Mouse (Mus musculus) macrophage (primary cell): ENCODE data around the gene Nup210l. TPM values are rescaled to one million over a fixed set of nuclear protein-coding genes. Genes with fewer than 3 reads are reported as not detected.

Experiments
- H3K27ac ChIP-seq: fragments of 350-480 bp; formaldehyde crosslinking; 2 replicates; pipeline ENCODE4 v1.9.0; 2021
- H3K36me3 ChIP-seq: fragments of 350-480 bp; formaldehyde crosslinking; 2 replicates; pipeline ENCODE4 v1.9.0; 2021; ENCODE audit errors: inconsistent target
- H3K4me3 ChIP-seq: fragments of 350-480 bp; formaldehyde crosslinking; 2 replicates; pipeline ENCODE4 v1.9.0; 2021; ENCODE audit errors: inconsistent target
- H3K79me2 ChIP-seq: fragments of 350-480 bp; formaldehyde crosslinking; 2 replicates; pipeline ENCODE4 v1.9.0; 2021; ENCODE audit errors: inconsistent target
- WGBS: methylation state at CpG from one replicate; pipeline ENCODE4 v1.1.7; 2026; ENCODE audit warnings: inconsistent platforms; ENCODE audit not compliant: missing documents; 5-methylcytosine and 5-hydroxymethylcytosine counted together
- polyA plus RNA-seq: library from polyadenylated mRNA; stranded (reverse); fragments of 250-400 nt; gene quantifications from 3 replicates; pipeline ENCODE4 v1.2.4, GENCODE M21; 2018; ENCODE audit warnings: inconsistent platforms

Gene Nup210l
- polyA plus RNA-seq, 1 experiment from 2014 or later, result not detected

- Histone ChIP-seq H3K4me3 (peak overlapping the region; percentile 83; the same call in 1 of the 2 replicates), H3K36me3 (peaks cover 40% of the 10 kb centered on the region; the same call in 1 of the 2 replicates), H3K79me2 (peaks cover 31% of the 10 kb centered on the region), H3K27ac (no peak overlapping the region)
- 49% methylated on average over 13 of the region's 13 CpGs for WGBS
Observed at GRCm38 (mm10) chr3:90211475-90212398, 107.8 kb downstream of the Nup210l start.

DNA sequence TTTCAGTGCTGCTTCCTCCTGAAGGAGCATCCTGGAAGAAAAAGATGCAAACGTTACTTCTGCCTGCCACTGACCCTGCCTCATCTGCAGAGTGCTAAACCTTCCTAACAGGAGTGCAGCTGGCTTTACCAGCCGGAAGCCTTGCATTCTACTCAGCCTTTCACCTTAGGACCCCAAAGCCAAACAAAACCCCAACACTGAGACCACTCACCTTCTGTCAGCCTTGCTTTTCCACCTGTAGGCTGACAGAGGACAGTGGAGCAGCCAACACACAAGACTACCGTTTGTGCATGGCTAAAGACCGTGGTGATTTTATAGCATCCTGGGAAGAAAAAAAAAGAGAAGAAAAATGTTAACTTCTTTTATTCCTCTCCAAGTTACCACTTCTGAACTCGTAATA, 108.8 kb downstream of the Nup210l start:
- Histone ChIP-seq H3K79me2 (peaks cover 31% of the 10 kb centered on the region), H3K27ac (peak overlapping the region; percentile 79), H3K4me3 (peak overlapping the region; percentile 83)

GRCm38 (mm10) chr3:90213377-90213866, 109.5 kb downstream of the Nup210l start, which contains the start of the genes Rps27 and Rab13:
TSS of gene Rps27 (minus strand) at chr3:90213651.
TSS of gene Rab13 (plus strand) at chr3:90213695.
- 2% methylated on average over 42 of the region's 42 CpGs for WGBS
- peak within 1 kb of the TSS; percentile 79 for H3K27ac ChIP-seq
- peaks cover 31% of the 10 kb centered on the region for H3K79me2 ChIP-seq
- H3K4me3 ChIP-seq, result peak within 1 kb of the TSS; percentile 83
- H3K36me3 ChIP-seq, result peaks cover 37% of the 10 kb centered on the region; the same call in 1 of the 2 replicates

More for the DNA sequence above, 108.8 kb downstream of the Nup210l start:
- 12% methylated on average over 5 of the region's 5 CpGs for WGBS
- H3K36me3 ChIP-seq, result peaks cover 40% of the 10 kb centered on the region; the same call in 1 of the 2 replicates

DNA sequence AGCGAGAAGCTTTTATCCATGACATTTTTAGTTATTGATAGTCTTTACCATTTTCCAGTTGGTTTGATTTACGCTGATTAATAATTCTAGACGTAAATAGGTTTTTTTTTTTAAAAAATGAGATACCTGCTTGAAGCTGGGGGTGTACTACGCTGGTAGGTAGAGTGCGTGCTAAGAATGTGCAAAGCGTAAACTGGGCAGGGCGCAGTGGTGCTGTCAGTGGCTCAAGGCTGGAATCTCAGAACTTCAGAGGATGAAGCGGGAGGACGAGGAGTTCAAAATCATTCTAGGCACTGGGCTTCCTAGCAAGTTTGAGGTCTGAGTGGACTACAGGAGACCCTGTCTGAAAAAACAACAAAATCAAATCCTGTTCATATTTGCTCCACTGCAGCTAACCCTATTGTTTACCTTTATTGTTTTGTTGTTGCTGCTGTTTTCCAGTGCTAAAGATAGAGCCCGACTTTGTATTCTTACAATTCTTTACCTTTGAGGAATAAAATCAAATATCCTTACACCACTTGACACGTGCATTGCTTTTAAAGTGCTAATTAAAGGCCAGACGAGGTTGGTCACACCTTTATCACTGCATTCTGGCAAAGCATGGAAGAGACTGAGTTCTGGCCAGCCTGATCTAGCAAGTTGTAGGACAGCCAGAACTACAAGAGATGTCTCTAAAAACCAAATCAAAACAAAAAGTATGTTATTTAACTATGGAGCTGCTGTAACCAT, 110.2 kb downstream of the Nup210l start:
- peaks cover 30% of the 10 kb centered on the region; the same call in 1 of the 2 replicates for H3K36me3 ChIP-seq
- WGBS, result 45% methylated on average over 12 of the region's 12 CpGs
- H3K4me3 ChIP-seq, result peak overlapping the region; percentile 83
- peak overlapping the region; percentile 79; the same call in 1 of the 2 replicates for H3K27ac ChIP-seq
- H3K79me2 ChIP-seq, result peaks cover 31% of the 10 kb centered on the region

GRCm38 (mm10) chr3:90215825-90216380, 112.0 kb downstream of the Nup210l start:
- H3K36me3 ChIP-seq, result peaks cover 13% of the 10 kb centered on the region; the same call in 1 of the 2 replicates

DNA sequence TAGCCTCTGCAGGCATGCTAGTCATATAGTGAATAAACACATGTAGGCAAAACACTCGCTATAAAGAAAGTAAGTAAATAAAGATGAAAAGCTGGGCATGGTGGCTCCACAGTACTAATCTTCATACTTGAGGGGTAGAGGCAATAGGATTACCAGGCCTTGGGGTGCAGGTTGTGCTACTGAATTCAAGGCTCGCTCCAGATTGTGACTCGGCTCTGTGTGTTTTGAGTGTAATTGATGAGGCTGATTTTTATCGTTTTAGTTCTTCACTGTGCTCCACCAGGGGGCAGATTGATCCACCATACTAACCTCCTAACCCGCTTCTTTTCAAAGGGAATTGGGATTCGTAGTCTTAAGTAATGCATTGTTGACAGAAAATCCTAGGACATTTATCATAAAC, 116.2 kb downstream of the Nup210l start:
- peak overlapping the region; percentile 53 for H3K27ac ChIP-seq
- H3K4me3 ChIP-seq, result peak overlapping the region; percentile 34; the same call in 1 of the 2 replicates

More at GRCm38 (mm10) chr3:90215825-90216380, 112.0 kb downstream of the Nup210l start:
- H3K79me2 ChIP-seq, result peaks cover 26% of the 10 kb centered on the region
- no peak overlapping the region for H3K27ac ChIP-seq
- no peak overlapping the region for H3K4me3 ChIP-seq
- 50% methylated on average over 1 of the region's 1 CpGs for WGBS

DNA sequence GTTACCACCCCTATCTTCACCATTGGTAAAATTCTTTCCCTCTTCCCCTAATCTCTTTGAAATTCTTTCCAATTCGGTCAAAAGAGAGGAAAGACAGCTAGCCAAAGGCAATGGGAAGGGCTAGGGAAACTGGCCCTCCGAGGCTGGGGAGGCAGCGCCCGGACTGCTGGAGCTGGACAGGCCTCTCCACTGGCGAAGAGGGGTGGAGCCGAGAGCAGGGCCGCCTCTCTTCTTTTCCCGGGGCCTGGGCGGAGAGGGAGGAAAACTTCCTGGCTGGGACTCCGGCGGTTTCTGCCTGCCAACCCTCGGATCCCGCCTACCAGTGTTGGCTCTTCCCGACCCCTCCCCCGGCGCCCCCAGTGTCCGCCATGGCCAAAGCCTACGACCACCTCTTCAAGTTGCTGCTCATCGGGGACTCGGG, 116.6 kb downstream of the Nup210l start:
- H3K4me3 ChIP-seq, result peak overlapping the region; percentile 34
- WGBS, result 3% methylated on average over 16 of the region's 20 CpGs
- H3K79me2 ChIP-seq, result no peaks in the 10 kb centered on the region
- no peaks in the 10 kb centered on the region for H3K36me3 ChIP-seq
- H3K27ac ChIP-seq, result peak overlapping the region; percentile 53

More for the DNA sequence above, 116.2 kb downstream of the Nup210l start:
- WGBS, result 13% methylated on average over 6 of the region's 6 CpGs
- H3K79me2 ChIP-seq, result no peaks in the 10 kb centered on the region
- no peaks in the 10 kb centered on the region for H3K36me3 ChIP-seq

- no peak overlapping the region for H3K27ac ChIP-seq
- no peaks in the 10 kb centered on the region for H3K79me2 ChIP-seq
- peak overlapping the region; percentile 34 for H3K4me3 ChIP-seq
- H3K36me3 ChIP-seq, result no peaks in the 10 kb centered on the region
- WGBS, result 46% methylated on average over 5 of the region's 5 CpGs
Observed at GRCm38 (mm10) chr3:90221123-90221522, 117.2 kb downstream of the Nup210l start.

DNA sequence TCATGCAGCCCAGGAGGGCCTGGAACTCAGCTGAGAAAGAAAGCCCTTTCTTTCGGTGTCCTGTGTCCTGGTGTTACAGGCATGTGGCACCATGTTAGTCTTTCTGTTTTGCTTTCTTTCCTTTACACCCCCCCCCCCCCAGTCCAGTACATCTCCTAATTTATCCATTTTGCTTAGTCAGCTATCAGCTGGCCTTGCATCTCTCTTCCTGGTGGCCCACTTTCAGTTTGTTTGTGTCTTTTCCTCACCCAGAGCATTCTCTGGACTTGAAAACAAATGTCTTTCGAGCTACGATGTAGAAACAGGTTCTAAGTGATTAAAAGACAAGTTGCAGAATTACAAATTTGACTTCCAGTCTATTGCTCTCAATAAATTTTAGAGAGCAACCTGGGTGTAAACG, 118.5 kb downstream of the Nup210l start:
- WGBS, result 86% methylated on average over 4 of the region's 4 CpGs
- no peaks in the 10 kb centered on the region for H3K36me3 ChIP-seq
- H3K4me3 ChIP-seq, result no peak overlapping the region
- no peaks in the 10 kb centered on the region for H3K79me2 ChIP-seq
- H3K27ac ChIP-seq, result no peak overlapping the region

GRCm38 (mm10) chr3:90222941-90223340, 119.0 kb downstream of the Nup210l start:
- no peak overlapping the region for H3K4me3 ChIP-seq
- H3K79me2 ChIP-seq, result no peaks in the 10 kb centered on the region
- H3K27ac ChIP-seq, result no peak overlapping the region
- 91% methylated on average over 3 of the region's 3 CpGs for WGBS
- no peaks in the 10 kb centered on the region for H3K36me3 ChIP-seq

- Histone ChIP-seq H3K79me2 (no peaks in the 10 kb centered on the region), H3K36me3 (no peaks in the 10 kb centered on the region), H3K27ac (no peak overlapping the region), H3K4me3 (no peak overlapping the region)
- 94% methylated on average over 10 of the region's 10 CpGs for WGBS
Observed at GRCm38 (mm10) chr3:90224331-90224730, 120.4 kb downstream of the Nup210l start.

DNA sequence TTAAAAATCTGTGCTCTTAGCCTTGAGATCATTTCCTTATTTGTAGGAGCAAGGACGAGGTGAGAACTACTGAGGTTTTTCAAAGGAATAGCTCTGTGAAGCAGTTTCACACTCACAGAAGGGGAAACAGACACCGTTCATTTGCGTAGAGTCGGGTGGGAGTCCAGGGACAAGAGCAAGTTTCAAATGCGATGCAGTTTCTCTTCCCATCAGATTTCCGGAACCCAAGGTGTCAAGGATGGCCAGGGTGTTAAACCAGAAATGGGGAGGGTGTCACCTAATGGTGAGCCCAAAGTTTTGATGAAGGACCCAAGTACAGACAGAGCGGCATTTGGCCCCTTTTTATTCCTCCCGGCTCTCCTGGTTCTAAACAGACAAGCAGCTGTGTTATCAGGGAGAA, 127.1 kb downstream of the Nup210l start:
- WGBS, result 6% methylated on average over 8 of the region's 8 CpGs
- Histone ChIP-seq H3K36me3 (peaks cover 21% of the 10 kb centered on the region), H3K79me2 (peaks cover 16% of the 10 kb centered on the region), H3K4me3 (peak overlapping the region; percentile 77), H3K27ac (peak overlapping the region; percentile 24)

- peaks cover 16% of the 10 kb centered on the region for H3K79me2 ChIP-seq
- peaks cover 21% of the 10 kb centered on the region for H3K36me3 ChIP-seq
- under 1% methylated on average over 61 of the region's 61 CpGs for WGBS
- peak within 1 kb of the TSS; percentile 51 for H3K27ac ChIP-seq
- peak within 1 kb of the TSS; percentile 77 for H3K4me3 ChIP-seq
Observed at GRCm38 (mm10) chr3:90231507-90232333, 127.8 kb downstream of the Nup210l start, which contains the start of gene Jtb. TSS of gene Jtb (plus strand) at chr3:90231597.
